Mouse (Mus musculus) neural tube, embryonic 11.5 days (tissue): ENCODE measurements at regions not wholly inside any gene's neighbourhood (a gene's known extent, or its start where the extent isn't known, plus 50 kb on each side); places are given as distances from the start of the nearest gene placed in this dataset.

Source experiments
- ATAC-seq: fragments of 200-750 bp; cut with Nextera tagmentation; 2 replicates; pipeline ENCODE4 v1.8.0; 2017; ENCODE audit warnings: moderate number of reproducible peaks, mild to moderate bottlenecking, moderate TSS enrichment, moderate library complexity; ENCODE audit not compliant: insufficient read depth, low FRiP score, low TSS enrichment
- DNase-seq: peaks from one replicate; pipeline ENCODE4 v3.0.0-alpha.2; 2015; ENCODE audit warnings: low spot score
- H3K27ac ChIP-seq: fragments of 300-500 bp; sonication (generic); 2 replicates; pipeline ENCODE4 v1.5.1; 2014; ENCODE audit warnings: low read depth, mild to moderate bottlenecking, low read length
- H3K27me3 ChIP-seq: fragments of 300-500 bp; sonication (generic); 2 replicates; pipeline ENCODE4 v1.6.1; 2014; ENCODE audit warnings: mild to moderate bottlenecking, low read length, mixed read lengths; ENCODE audit not compliant: control insufficient read depth, insufficient read depth
- H3K36me3 ChIP-seq: fragments of 300-500 bp; sonication (generic); 2 replicates; pipeline ENCODE4 v1.6.1; 2014; ENCODE audit warnings: mild to moderate bottlenecking, low read length, moderate library complexity, mixed read lengths; ENCODE audit not compliant: control insufficient read depth, insufficient read depth
- H3K4me1 ChIP-seq: fragments of 300-500 bp; sonication (generic); 2 replicates; pipeline ENCODE4 v1.6.1; 2014; ENCODE audit warnings: low read length, mixed read lengths; ENCODE audit not compliant: control insufficient read depth, insufficient read depth
- H3K4me2 ChIP-seq: fragments of 300-500 bp; sonication (generic); 2 replicates; pipeline ENCODE4 v1.6.1; 2014; ENCODE audit warnings: low read depth, mild to moderate bottlenecking, moderate library complexity
- H3K4me3 ChIP-seq: fragments of 300-500 bp; sonication (generic); 2 replicates; pipeline ENCODE4 v1.5.1; 2014; ENCODE audit warnings: low read depth, low read length
- H3K9ac ChIP-seq: fragments of 300-500 bp; sonication (generic); 2 replicates; pipeline ENCODE4 v1.6.1; 2014; ENCODE audit warnings: mild to moderate bottlenecking, low read length
- H3K9me3 ChIP-seq: fragments of 300-500 bp; sonication (generic); 2 replicates; pipeline ENCODE4 v1.6.1; 2016; ENCODE audit warnings: low read length; ENCODE audit not compliant: control insufficient read depth
- WGBS: fragments of 180-500 bp; shearing (Covaris S2); extraction: QIAGEN DNeasy Blood & Tissue Kit; methylation state at CpG from one replicate; pipeline ENCODE4 v1.1.7; 2014; 5-methylcytosine and 5-hydroxymethylcytosine counted together

- DNase-seq, result peak; percentile 38
- 56% methylated on average over 6 of the region's 6 CpGs for WGBS
These were observed 125.5 kb upstream of the Lemd2 start for GRCm38 (mm10) chr17:27329791-27330190.

GRCm38 (mm10) chr17:27329183-27329582 lies 124.9 kb upstream of the Lemd2 start:
- H3K9me3 ChIP-seq, result no peaks in the 10 kb centered on the region
- 88% methylated on average over 8 of the region's 8 CpGs for WGBS
- H3K4me2 ChIP-seq, result no peak overlapping the region
- H3K4me3 ChIP-seq, result no peak overlapping the region
- no peaks in the 10 kb centered on the region for H3K36me3 ChIP-seq
- DNase-seq (no peak), ATAC-seq (no peak)
- no peaks in the 10 kb centered on the region for H3K27me3 ChIP-seq
- H3K4me1 ChIP-seq, result no peaks in the 10 kb centered on the region
- H3K27ac ChIP-seq, result no peak overlapping the region
- H3K9ac ChIP-seq, result no peak overlapping the region

More at GRCm38 (mm10) chr17:27329791-27330190, 125.5 kb upstream of the Lemd2 start:
- ATAC-seq, result no peak
- H3K9ac ChIP-seq, result no peak overlapping the region
- H3K4me2 ChIP-seq, result no peak overlapping the region
- H3K27me3 ChIP-seq, result no peaks in the 10 kb centered on the region
- no peak overlapping the region for H3K4me3 ChIP-seq
- no peaks in the 10 kb centered on the region for H3K4me1 ChIP-seq
- no peak overlapping the region for H3K27ac ChIP-seq
- no peaks in the 10 kb centered on the region for H3K36me3 ChIP-seq
- no peaks in the 10 kb centered on the region for H3K9me3 ChIP-seq

GRCm38 (mm10) chr17:27325002-27325460 lies 120.8 kb upstream of the Lemd2 start:
- H3K27me3 ChIP-seq, result no peaks in the 10 kb centered on the region
- DNase-seq (peak; percentile 84), ATAC-seq (peak; percentile 65)
- no peak overlapping the region for H3K27ac ChIP-seq
- no peak overlapping the region for H3K9ac ChIP-seq
- 0 out of 2 replicates have a peak overlapping the region, but pooled peaks have one; percentile 19 for H3K4me3 ChIP-seq
- H3K9me3 ChIP-seq, result no peaks in the 10 kb centered on the region
- no peaks in the 10 kb centered on the region for H3K36me3 ChIP-seq
- 4% methylated on average over 18 of the region's 18 CpGs for WGBS
- peak overlapping the region; percentile 41 for H3K4me2 ChIP-seq
- H3K4me1 ChIP-seq, result no peaks in the 10 kb centered on the region

- 76% methylated on average over 2 of the region's 2 CpGs for WGBS
These were observed 119.2 kb upstream of the Lemd2 start for GRCm38 (mm10) chr17:27323513-27323912.

GRCm38 (mm10) chr17:27322891-27323509 lies 118.7 kb upstream of the Lemd2 start:
- Histone ChIP-seq H3K27me3 (no peaks in the 10 kb centered on the region), H3K9ac (no peak overlapping the region), H3K4me2 (no peak overlapping the region), H3K27ac (no peak overlapping the region), H3K9me3 (no peaks in the 10 kb centered on the region), H3K4me3 (no peak overlapping the region), H3K36me3 (no peaks in the 10 kb centered on the region), H3K4me1 (no peaks in the 10 kb centered on the region)
- ATAC-seq (no peak), DNase-seq (no peak)
- WGBS, result 81% methylated on average over 6 of the region's 6 CpGs

More at GRCm38 (mm10) chr17:27323513-27323912, 119.2 kb upstream of the Lemd2 start:
- Histone ChIP-seq H3K36me3 (no peaks in the 10 kb centered on the region), H3K4me2 (no peak overlapping the region), H3K4me3 (no peak overlapping the region), H3K9me3 (no peaks in the 10 kb centered on the region), H3K9ac (no peak overlapping the region), H3K4me1 (no peaks in the 10 kb centered on the region), H3K27me3 (no peaks in the 10 kb centered on the region), H3K27ac (no peak overlapping the region)
- DNase-seq (no peak), ATAC-seq (no peak)

- no peak overlapping the region for H3K4me2 ChIP-seq
- no peak for DNase-seq
- 77% methylated on average over 7 of the region's 7 CpGs for WGBS
- H3K9ac ChIP-seq, result no peak overlapping the region
- no peaks in the 10 kb centered on the region for H3K9me3 ChIP-seq
- H3K4me3 ChIP-seq, result no peak overlapping the region
- H3K27me3 ChIP-seq, result no peaks in the 10 kb centered on the region
- H3K27ac ChIP-seq, result no peak overlapping the region
- H3K4me1 ChIP-seq, result peaks cover 11% of the 10 kb centered on the region; the same call in 1 of the 2 replicates
- H3K36me3 ChIP-seq, result no peaks in the 10 kb centered on the region
- no peak for ATAC-seq
These were observed 114.9 kb upstream of the Lemd2 start for GRCm38 (mm10) chr17:27318969-27319695.

- ATAC-seq (no peak), DNase-seq (no peak)
- H3K4me3 ChIP-seq, result no peak overlapping the region
- H3K9ac ChIP-seq, result no peak overlapping the region
- H3K9me3 ChIP-seq, result no peaks in the 10 kb centered on the region
- no peaks in the 10 kb centered on the region for H3K27me3 ChIP-seq
- 67% methylated on average over 14 of the region's 14 CpGs for WGBS
- no peak overlapping the region for H3K27ac ChIP-seq
- no peak overlapping the region for H3K4me2 ChIP-seq
- H3K36me3 ChIP-seq, result no peaks in the 10 kb centered on the region
- H3K4me1 ChIP-seq, result peaks cover 11% of the 10 kb centered on the region; the same call in 1 of the 2 replicates
These were observed 113.5 kb upstream of the Lemd2 start for GRCm38 (mm10) chr17:27317576-27318277.

GRCm38 (mm10) chr17:27316711-27317575 lies 112.7 kb upstream of the Lemd2 start:
- DNase-seq, result no peak
- 89% methylated on average over 21 of the region's 21 CpGs for WGBS
- H3K4me2 ChIP-seq, result no peak overlapping the region
- no peaks in the 10 kb centered on the region for H3K36me3 ChIP-seq
- H3K9ac ChIP-seq, result no peak overlapping the region
- peaks cover 11% of the 10 kb centered on the region; the same call in 1 of the 2 replicates for H3K4me1 ChIP-seq
- no peak overlapping the region for H3K4me3 ChIP-seq
- no peaks in the 10 kb centered on the region for H3K9me3 ChIP-seq
- no peak for ATAC-seq
- H3K27ac ChIP-seq, result no peak overlapping the region
- H3K27me3 ChIP-seq, result no peaks in the 10 kb centered on the region
